Mouse (Mus musculus) hindbrain, postnatal 0 days (tissue): ENCODE measurements around the gene Vwa7. TPM values are rescaled to one million over a fixed set of nuclear protein-coding genes. Genes with fewer than 3 reads are reported as not detected.
"Not testable (repeated sequence)": the region's sequence is repeated elsewhere in the genome, so short reads cannot be mapped to it uniquely, and the experiment has no call there.

Experiments used
- ATAC-seq: fragments of 200-750 bp; cut with Nextera tagmentation; 2 replicates; pipeline ENCODE4 v1.8.0; 2017; ENCODE audit warnings: mild to moderate bottlenecking, moderate TSS enrichment, moderate library complexity
- DNase-seq: peaks from one replicate; pipeline ENCODE4 v3.0.0-alpha.2; 2015; ENCODE audit warnings: low spot score
- H3K27ac ChIP-seq: fragments of 300-500 bp; sonication (generic); 2 replicates; pipeline ENCODE4 v1.5.1; 2014; ENCODE audit warnings: mild to moderate bottlenecking
- H3K27me3 ChIP-seq: fragments of 300-500 bp; sonication (generic); 2 replicates; pipeline ENCODE4 v1.6.1; 2014; ENCODE audit warnings: low read length, mixed read lengths; ENCODE audit not compliant: insufficient read depth
- H3K36me3 ChIP-seq: fragments of 300-500 bp; sonication (generic); 2 replicates; pipeline ENCODE4 v1.6.1; 2014; ENCODE audit warnings: low read length, mixed read lengths; ENCODE audit not compliant: insufficient read depth
- H3K4me1 ChIP-seq: fragments of 300-500 bp; sonication (generic); 2 replicates; pipeline ENCODE4 v1.6.1; 2014; ENCODE audit warnings: antibody characterized with exemption, low read length, mixed read lengths; ENCODE audit not compliant: insufficient read depth
- H3K4me2 ChIP-seq: fragments of 300-500 bp; sonication (generic); 2 replicates; pipeline ENCODE4 v1.6.1; 2014; ENCODE audit warnings: low read depth, mild to moderate bottlenecking, low read length, moderate library complexity, mixed read lengths
- H3K4me3 ChIP-seq: fragments of 300-500 bp; sonication (generic); 2 replicates; pipeline ENCODE4 v1.5.1; 2014; ENCODE audit warnings: low read length
- H3K9ac ChIP-seq: fragments of 300-500 bp; sonication (generic); replicated peaks from 2 replicates; pipeline ENCODE4 v1.6.1; 2014; ENCODE audit warnings: mild to moderate bottlenecking, low read length, moderate library complexity, mixed read lengths
- H3K9me3 ChIP-seq: fragments of 300-500 bp; sonication (generic); 2 replicates; pipeline ENCODE4 v1.6.1; 2016; ENCODE audit warnings: low read length, mixed read lengths
- CTCF ChIP-seq: IDR thresholded peaks from 2 replicates; pipeline ENCODE4 v1.5.1; 2016; ENCODE audit warnings: antibody characterized with exemption, control low read depth, low read depth
- WGBS: fragments of 180-500 bp; shearing (Covaris S2); extraction: QIAGEN DNeasy Blood & Tissue Kit; methylation state at CpG from one replicate; pipeline ENCODE4 v1.1.7; 2014; 5-methylcytosine and 5-hydroxymethylcytosine counted together
- polyA plus RNA-seq: library from polyadenylated mRNA; unstranded; fragments of >200 nt; fragmentation: Nextera tagmentation; extraction: Ambion mirVana; gene quantifications from 2 replicates; pipeline ENCODE4 v1.2.1, GENCODE M21; 2015
- total RNA-seq: library from RNA; depleted of rRNA; stranded (reverse); fragments of >200 nt; gene quantifications from 2 replicates; pipeline ENCODE4 v1.2.3, GENCODE M21; 2014; rRNA removed

Vwa7 gene
- total RNA-seq (0.68 and 1.2 TPM in 2 replicates), polyA plus RNA-seq (0.11 and 0.18 TPM in 2 replicates)

DNA sequence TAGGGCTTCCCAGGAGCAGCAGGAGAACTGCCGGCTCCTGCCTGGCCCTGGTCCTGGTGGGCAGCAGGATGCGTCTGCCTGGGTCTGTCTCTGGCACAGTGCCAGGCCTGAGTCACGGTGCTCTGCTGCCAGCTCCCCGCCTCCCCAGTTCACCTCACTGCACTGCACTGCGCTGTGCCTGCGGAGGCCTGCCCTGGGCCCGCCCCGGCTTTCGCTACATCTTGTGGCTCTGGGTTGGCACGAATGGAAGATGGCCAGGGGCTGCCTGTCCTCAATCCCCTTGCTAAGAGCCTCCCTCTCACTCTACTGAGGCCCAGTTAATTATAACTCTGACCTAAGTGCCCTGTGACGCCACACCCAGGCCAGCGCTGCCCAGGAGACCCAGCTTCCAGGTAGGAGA is at the start of gene Vwa7:
Gene Vwa7, plus strand, starts transcription at position 204 of the 400 bp plus-strand sequence.
- Histone ChIP-seq H3K9me3 (no peaks in the 10 kb centered on the region), H3K9ac (no peak within 1 kb of the TSS), H3K27ac (no peak within 1 kb of the TSS), H3K4me3 (no peak within 1 kb of the TSS), H3K36me3 (peaks cover 43% of the 10 kb centered on the region), H3K4me1 (peaks cover 1% of the 10 kb centered on the region), H3K4me2 (no peak within 1 kb of the TSS), H3K27me3 (no peaks in the 10 kb centered on the region)
- ATAC-seq: peak; percentile 59
- no peak for TF ChIP-seq CTCF
- WGBS: 37% methylated on average over 12 of the region's 12 CpGs
- DNase-seq: peak; percentile 78

DNA sequence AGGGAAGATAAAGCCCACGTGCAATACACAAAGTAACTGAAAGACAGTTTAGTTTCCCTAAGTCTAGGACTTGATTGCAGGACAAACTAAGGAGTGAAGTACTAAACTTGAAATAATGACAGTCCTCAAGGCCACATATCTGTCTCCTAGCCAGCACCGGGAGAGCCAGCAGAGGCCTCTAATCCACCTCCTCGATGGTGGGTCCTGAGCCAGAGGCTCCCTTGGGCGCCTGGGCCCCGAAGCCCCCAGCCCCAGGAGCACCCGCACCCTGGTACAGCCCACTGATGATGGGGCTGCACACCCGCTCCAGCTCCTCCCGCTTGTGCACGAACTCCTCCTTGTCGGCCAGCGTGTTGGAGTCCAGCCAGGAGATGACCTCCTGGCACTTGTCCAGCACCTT is 46.6 kb upstream of the Vwa7 start, which contains the start of gene Gm20481:
Gene Gm20481, plus strand, starts transcription at position 91 of the 400 bp plus-strand sequence.
- H3K4me2 ChIP-seq, DNase-seq, H3K36me3 ChIP-seq, H3K27ac ChIP-seq, ATAC-seq, H3K9me3 ChIP-seq, H3K4me1 ChIP-seq, H3K4me3 ChIP-seq, H3K9ac ChIP-seq: not testable (repeated sequence)
- WGBS: 58% methylated on average over 6 of the region's 11 CpGs
- H3K27me3 ChIP-seq: peaks cover 14% of the 10 kb centered on the region; the same call in 1 of the 2 replicates

DNA sequence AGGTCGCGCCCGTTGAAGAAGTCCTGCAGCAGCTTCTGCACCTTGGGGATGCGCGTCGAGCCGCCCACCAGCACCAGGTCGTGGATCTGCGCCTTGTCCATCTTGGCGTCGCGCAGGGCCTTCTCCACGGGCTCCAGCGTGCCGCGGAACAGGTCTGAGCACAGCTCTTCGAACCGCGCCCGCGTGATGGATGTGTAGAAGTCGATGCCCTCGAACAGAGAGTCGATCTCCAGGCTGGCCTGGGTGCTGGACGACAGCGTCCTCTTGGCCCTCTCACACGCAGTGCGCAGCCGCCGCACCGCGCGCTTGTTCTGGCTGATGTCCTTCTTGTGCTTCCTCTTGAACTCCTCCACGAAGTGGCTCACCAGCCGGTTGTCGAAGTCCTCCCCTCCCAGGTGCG is 45.5 kb upstream of the Vwa7 start:
- not testable (repeated sequence) for H3K4me3 ChIP-seq, ATAC-seq, H3K36me3 ChIP-seq, DNase-seq, H3K27ac ChIP-seq, H3K9me3 ChIP-seq, H3K4me1 ChIP-seq, H3K4me2 ChIP-seq, H3K9ac ChIP-seq
- WGBS: 34% methylated on average over 21 of the region's 37 CpGs
- H3K27me3 ChIP-seq: peaks cover 14% of the 10 kb centered on the region; the same call in 1 of the 2 replicates

DNA sequence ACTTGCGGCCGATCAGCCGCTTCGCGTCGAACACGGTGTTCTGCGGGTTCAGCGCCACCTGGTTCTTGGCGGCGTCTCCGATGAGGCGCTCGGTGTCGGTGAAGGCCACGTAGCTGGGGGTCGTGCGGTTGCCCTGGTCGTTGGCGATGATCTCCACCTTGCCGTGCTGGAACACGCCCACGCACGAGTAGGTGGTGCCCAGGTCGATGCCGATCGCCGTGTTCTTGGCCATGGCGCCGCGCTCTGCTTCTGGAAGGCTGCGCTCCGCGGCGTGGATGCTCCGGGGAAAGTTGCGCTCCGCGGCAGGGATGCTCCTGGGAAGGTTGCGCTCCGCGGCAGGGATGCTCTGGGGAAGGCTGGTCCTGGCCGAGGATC is 44.7 kb upstream of the Vwa7 start:
- not testable (repeated sequence) for H3K9me3 ChIP-seq, H3K4me1 ChIP-seq, H3K9ac ChIP-seq, H3K36me3 ChIP-seq, H3K27ac ChIP-seq, DNase-seq
- peak overlapping the region; percentile 68; the same call in 1 of the 2 replicates for H3K4me2 ChIP-seq
- under 1% methylated on average over 25 of the region's 43 CpGs for WGBS
- H3K4me3 ChIP-seq: peak overlapping the region; percentile 36
- ATAC-seq: peak; percentile 66
- H3K27me3 ChIP-seq: peaks cover 14% of the 10 kb centered on the region; the same call in 1 of the 2 replicates

DNA sequence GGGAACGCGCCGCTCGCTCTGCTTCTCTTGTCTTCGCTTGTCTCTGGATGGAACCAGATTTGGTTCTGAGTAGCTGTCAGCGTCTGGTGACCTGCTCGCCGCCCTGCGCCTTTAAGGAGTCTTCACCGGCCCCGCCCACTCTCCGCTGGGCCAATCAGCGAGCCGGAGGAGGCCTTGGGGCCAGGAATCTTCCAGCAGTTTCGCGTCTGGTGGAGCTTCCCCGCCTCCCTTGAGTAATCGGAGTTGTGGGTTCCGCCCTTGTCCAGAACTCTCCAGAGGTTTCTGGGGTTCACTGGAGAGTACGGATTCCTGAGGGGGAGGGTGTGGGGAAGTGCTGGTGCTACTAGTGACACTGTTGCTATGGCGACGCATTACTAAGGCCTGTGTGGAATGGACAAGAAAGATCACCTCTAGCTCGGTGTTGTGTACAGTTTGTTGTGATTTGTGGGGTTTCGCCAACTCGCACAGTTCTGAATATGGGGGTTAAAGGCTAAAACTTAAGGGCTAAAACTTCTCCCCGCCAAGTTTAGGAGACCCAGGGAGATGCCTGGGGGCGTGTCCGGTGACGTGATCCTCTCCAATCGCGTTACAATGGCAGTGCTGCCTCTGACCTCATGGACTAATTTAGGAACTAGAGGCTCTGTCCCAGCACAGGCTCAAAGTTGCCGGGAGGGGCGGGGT is 44.2 kb upstream of the Vwa7 start, which contains the start of the genes Hspa1a and Hspa1l:
Gene Hspa1a, minus strand, starts transcription at position 88 of the 681 bp plus-strand sequence.
Gene Hspa1l, plus strand, starts transcription at position 635 of the 681 bp plus-strand sequence.
- H3K9me3 ChIP-seq, H3K9ac ChIP-seq, H3K4me1 ChIP-seq, H3K27ac ChIP-seq, H3K36me3 ChIP-seq: not testable (repeated sequence)
- Histone ChIP-seq H3K4me3 (peak within 1 kb of the TSS; percentile 36), H3K27me3 (peaks cover 14% of the 10 kb centered on the region; the same call in 1 of the 2 replicates), H3K4me2 (peak within 1 kb of the TSS; percentile 68)
- ATAC-seq (peak; percentile 94), DNase-seq (peak; percentile 71)
- under 1% methylated on average over 28 of the region's 33 CpGs for WGBS

DNA sequence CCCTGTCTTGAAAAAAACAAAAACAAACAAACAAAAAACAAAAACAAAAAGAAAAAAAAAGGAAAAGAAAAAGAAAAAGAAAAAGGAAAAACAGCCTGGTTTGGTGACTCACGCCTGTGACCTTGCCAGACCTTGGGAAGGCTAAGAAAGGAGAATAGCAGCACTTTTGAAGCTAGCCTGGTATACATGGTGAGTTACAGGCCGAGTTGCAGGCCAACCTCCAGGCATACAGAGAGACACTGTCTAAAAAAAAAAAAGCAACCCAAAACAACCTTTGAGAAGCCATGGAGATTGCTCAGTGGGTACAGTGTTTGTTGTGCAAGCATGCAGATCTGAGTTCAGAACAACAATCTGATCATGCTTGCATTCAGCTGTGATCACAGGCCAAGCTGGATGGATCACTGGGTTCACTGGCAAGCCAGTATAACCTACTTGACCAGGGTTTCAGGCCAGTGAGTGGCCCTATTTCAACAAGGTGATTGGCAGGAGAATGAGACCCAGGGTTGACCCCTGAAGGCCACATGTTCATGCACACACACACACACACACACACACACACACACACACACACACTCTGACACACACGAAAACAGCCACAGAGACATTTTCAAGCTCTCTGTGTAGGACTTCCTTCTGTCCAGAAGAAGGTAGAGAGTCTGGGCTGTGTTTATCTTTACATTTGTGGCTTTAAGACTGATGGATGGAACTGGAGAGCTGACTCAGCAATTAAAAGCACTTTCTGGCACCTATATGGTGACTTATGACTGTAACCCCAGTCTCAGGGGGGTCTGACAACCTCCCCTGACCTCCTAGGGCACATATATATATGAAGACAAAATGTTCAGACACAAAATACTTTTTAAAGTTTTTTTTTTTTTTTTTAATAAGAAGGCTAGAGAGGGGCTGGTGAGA is 40.5 kb upstream of the Vwa7 start:
- no peak for TF ChIP-seq CTCF
- Histone ChIP-seq H3K9me3 (no peaks in the 10 kb centered on the region), H3K4me3 (no peak overlapping the region), H3K27me3 (no peaks in the 10 kb centered on the region), H3K9ac (no peak overlapping the region), H3K4me1 (peaks cover under 1% of the 10 kb centered on the region), H3K27ac (no peak overlapping the region), H3K36me3 (no peaks in the 10 kb centered on the region), H3K4me2 (no peak overlapping the region)
- DNase-seq (no peak), ATAC-seq (no peak)
- 80% methylated on average over 3 of the region's 3 CpGs for WGBS
